Mouse (Mus musculus): ENCODE measurements around the gene Gpbar1.
A peak's percentile ranks its signal among the peaks of the same experiment; 100 is the strongest.
"Not testable (repeated sequence)": the region's sequence is repeated elsewhere in the genome, so short reads cannot be mapped to it uniquely, and the experiment has no call there.

Gpbar1 gene

DNA sequence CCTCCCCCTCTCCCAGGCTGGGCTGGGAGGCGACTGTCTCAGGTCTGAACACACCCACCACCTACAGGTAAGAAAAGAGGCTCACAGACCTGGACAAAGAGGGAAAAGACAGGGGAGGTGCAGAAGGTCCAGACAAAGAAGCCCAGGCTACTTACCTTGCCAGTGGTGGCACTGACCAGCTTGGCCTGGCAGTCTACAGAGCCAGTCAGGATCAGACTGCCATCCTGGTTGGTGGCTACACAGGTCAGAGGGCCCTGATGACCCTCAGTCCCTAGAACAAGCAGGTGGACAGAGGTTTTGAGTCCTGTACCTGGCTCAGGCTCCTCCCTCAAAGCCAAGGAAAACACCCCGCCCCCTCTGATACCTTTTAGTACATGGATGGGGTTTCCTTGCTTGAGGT is 3.0 kb downstream of the Gpbar1 start:
- H3K9me3 ChIP-seq (ENCODE audit: low read length) = no peaks in the 10 kb centered on the region
- H3K27me3 ChIP-seq (ENCODE audit: insufficient read depth, low read length) = no peaks in the 10 kb centered on the region
- peaks cover 55% of the 10 kb centered on the region for H3K36me3 ChIP-seq (ENCODE audit: insufficient read depth, low read length)
- peaks cover 82% of the 10 kb centered on the region for H3K4me1 ChIP-seq (replicated peaks; ENCODE audit: low read depth, low read length)
- TF ChIP-seq NANOG (IDR thresholded peaks at IDR 0.05; ENCODE audit: borderline replicate concordance, low read length) (no peak), POU5F1 (IDR thresholded peaks at IDR 0.05; ENCODE audit: borderline replicate concordance, low read length) (no peak), CTCF (conservative IDR thresholded peaks at IDR 0.05; ENCODE audit: low read length) (no peak)
- no peak overlapping the region for H3K4me3 ChIP-seq (replicated peaks; ENCODE audit: low read length)

DNA sequence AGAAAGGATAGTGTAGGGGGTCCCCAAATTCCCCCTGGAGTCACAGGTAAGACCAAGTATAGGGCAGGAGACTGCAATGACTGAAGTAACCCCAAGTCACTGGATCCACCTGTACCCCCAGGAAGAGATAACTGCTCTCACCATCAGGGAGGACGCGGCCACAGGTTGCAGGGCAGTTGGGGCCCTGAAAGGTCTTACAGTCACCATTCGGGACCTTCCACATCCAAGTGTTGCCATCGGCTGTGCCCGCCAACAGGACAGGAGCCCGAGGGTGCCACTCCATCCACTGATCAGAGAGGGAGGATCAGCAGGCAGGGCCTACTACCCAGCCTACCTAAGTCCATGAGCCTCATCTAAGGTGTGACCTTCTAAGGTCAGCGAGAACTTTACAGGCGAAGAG is 3.5 kb downstream of the Gpbar1 start:
- H3K36me3 ChIP-seq (ENCODE audit: insufficient read depth, low read length) = peaks cover 60% of the 10 kb centered on the region
- H3K4me3 ChIP-seq (replicated peaks; ENCODE audit: low read length) = no peak overlapping the region
- H3K9me3 ChIP-seq (ENCODE audit: low read length) = no peaks in the 10 kb centered on the region
- no peaks in the 10 kb centered on the region for H3K27me3 ChIP-seq (ENCODE audit: insufficient read depth, low read length)
- no peak for TF ChIP-seq POU5F1 (IDR thresholded peaks at IDR 0.05; ENCODE audit: borderline replicate concordance, low read length)
- TF ChIP-seq NANOG (IDR thresholded peaks at IDR 0.05; ENCODE audit: borderline replicate concordance, low read length) = no peak
- TF ChIP-seq CTCF (conservative IDR thresholded peaks at IDR 0.05; ENCODE audit: low read length) = no peak
- H3K4me1 ChIP-seq (replicated peaks; ENCODE audit: low read depth, low read length) = peaks cover 83% of the 10 kb centered on the region

- 0 out of 2 replicates have a peak overlapping the region, but pooled peaks have one; percentile 29 for H3K4me3 ChIP-seq (replicated peaks; ENCODE audit: low read length)
- no peaks in the 10 kb centered on the region for H3K27me3 ChIP-seq (ENCODE audit: insufficient read depth, low read length)
- no peak for TF ChIP-seq POU5F1 (IDR thresholded peaks at IDR 0.05; ENCODE audit: borderline replicate concordance, low read length)
- no peak for TF ChIP-seq CTCF (conservative IDR thresholded peaks at IDR 0.05; ENCODE audit: low read length)
- TF ChIP-seq NANOG (IDR thresholded peaks at IDR 0.05; ENCODE audit: borderline replicate concordance, low read length) = no peak
- peaks cover 79% of the 10 kb centered on the region for H3K4me1 ChIP-seq (replicated peaks; ENCODE audit: low read depth, low read length)
- no peaks in the 10 kb centered on the region for H3K9me3 ChIP-seq (ENCODE audit: low read length)
- peaks cover 69% of the 10 kb centered on the region for H3K36me3 ChIP-seq (ENCODE audit: insufficient read depth, low read length)
Measured at GRCm38 (mm10) chr1:74282896-74283625, 4.7 kb downstream of the Gpbar1 start.

DNA sequence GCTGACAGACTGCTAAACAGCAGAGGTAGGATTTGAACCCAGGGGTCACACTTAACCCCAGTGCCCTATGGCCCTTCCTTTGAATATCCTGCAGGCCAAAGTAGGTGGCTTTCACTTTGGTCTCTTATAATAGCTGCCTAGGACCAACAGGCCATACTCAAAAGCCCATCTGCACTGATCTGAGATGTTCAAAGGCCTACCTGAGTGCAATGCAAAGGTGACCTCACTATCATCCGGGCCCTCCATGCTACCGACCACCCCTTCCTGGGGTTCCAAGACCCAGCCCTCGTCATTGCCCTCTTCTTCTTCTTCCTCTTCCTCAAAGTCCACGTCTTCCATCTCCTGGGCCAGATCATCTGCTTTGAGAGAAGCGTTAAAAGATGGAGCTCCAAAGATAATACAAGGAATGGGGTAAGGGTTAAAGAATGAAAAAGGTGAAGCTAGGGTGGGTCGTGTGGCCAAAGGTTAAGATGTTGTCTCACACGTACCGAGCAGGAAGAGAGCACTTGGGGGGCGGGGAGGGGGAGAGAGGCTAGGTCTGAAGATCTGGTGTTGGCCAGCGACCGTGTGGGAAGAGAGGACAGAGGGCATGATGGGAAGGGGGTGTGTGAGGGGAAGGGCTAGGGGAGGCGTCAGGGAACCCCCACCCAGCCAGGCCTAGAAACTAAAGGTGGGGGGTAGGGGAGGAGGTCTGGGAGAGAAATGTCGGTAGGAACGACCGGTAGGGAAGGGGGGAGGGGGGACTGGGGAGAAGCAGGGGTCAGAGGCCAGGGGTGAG is 5.5 kb downstream of the Gpbar1 start:
- H3K4me3 ChIP-seq (replicated peaks; ENCODE audit: low read length) = peak overlapping the region; percentile 95
- H3K27me3 ChIP-seq (ENCODE audit: insufficient read depth, low read length) = no peaks in the 10 kb centered on the region
- TF ChIP-seq CTCF (conservative IDR thresholded peaks at IDR 0.05; ENCODE audit: low read length) (no peak), POU5F1 (IDR thresholded peaks at IDR 0.05; ENCODE audit: borderline replicate concordance, low read length) (no peak), NANOG (IDR thresholded peaks at IDR 0.05; ENCODE audit: borderline replicate concordance, low read length) (no peak)
- H3K9me3 ChIP-seq (ENCODE audit: low read length) = no peaks in the 10 kb centered on the region
- H3K4me1 ChIP-seq (replicated peaks; ENCODE audit: low read depth, low read length) = peaks cover 80% of the 10 kb centered on the region
- H3K36me3 ChIP-seq (ENCODE audit: insufficient read depth, low read length) = peaks cover 73% of the 10 kb centered on the region

DNA sequence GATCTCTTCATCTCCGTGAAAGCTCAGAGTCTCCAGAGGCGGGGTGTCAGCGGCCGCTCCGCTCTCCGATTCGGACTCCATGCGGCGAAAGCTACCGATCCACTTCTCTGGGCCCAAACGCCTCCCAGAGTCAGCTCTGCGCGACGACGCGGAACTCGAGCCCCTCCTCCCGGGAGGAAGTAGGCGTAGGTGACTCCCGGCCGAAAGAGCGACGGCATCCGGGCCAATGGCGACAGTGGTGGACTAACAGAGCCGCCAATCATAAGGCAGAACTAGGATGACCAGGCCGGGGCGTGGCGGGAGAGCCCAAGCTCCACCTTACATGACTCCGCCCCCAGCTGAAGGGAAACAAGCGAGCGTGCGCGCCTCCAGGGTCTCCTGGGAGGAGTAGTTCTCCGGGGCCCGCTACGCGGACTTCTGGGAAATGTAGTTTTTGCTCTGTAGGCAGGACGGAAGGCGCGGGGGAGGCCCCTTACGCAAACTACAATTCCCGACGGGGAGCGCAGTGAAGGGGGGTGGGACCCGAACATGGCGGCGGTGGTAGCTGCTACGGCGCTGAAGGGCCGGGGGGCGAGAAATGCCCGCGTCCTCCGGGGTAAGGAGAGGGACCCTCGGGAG is 6.3 kb downstream of the Gpbar1 start, which contains the start of the genes Aamp and Pnkd:
Gene Aamp, minus strand, starts transcription at position 196 of the 618 bp plus-strand sequence.
Gene Pnkd, plus strand, starts transcription at position 388 of the 618 bp plus-strand sequence.
- H3K36me3 ChIP-seq (ENCODE audit: insufficient read depth, low read length) = peaks cover 74% of the 10 kb centered on the region
- H3K4me3 ChIP-seq (replicated peaks; ENCODE audit: low read length) = peak within 1 kb of the TSS; percentile 95
- H3K27me3 ChIP-seq (ENCODE audit: insufficient read depth, low read length) = no peaks in the 10 kb centered on the region
- H3K9me3 ChIP-seq (ENCODE audit: low read length) = no peaks in the 10 kb centered on the region
- TF ChIP-seq NANOG (IDR thresholded peaks at IDR 0.05; ENCODE audit: borderline replicate concordance, low read length) (no peak), POU5F1 (IDR thresholded peaks at IDR 0.05; ENCODE audit: borderline replicate concordance, low read length) (no peak)
- peaks cover 72% of the 10 kb centered on the region for H3K4me1 ChIP-seq (replicated peaks; ENCODE audit: low read depth, low read length)

GRCm38 (mm10) chr1:74285212-74286010 is 7.1 kb downstream of the Gpbar1 start:
- Histone ChIP-seq H3K36me3 (ENCODE audit: insufficient read depth, low read length) (peaks cover 74% of the 10 kb centered on the region), H3K27me3 (ENCODE audit: insufficient read depth, low read length) (no peaks in the 10 kb centered on the region), H3K4me1 (replicated peaks; ENCODE audit: low read depth, low read length) (peaks cover 72% of the 10 kb centered on the region), H3K9me3 (ENCODE audit: low read length) (no peaks in the 10 kb centered on the region), H3K4me3 (replicated peaks; ENCODE audit: low read length) (peak overlapping the region; percentile 95)
- no peak for TF ChIP-seq CTCF (conservative IDR thresholded peaks at IDR 0.05; ENCODE audit: low read length)
- TF ChIP-seq NANOG (IDR thresholded peaks at IDR 0.05; ENCODE audit: borderline replicate concordance, low read length) = no peak
- TF ChIP-seq POU5F1 (IDR thresholded peaks at IDR 0.05; ENCODE audit: borderline replicate concordance, low read length) = no peak

DNA sequence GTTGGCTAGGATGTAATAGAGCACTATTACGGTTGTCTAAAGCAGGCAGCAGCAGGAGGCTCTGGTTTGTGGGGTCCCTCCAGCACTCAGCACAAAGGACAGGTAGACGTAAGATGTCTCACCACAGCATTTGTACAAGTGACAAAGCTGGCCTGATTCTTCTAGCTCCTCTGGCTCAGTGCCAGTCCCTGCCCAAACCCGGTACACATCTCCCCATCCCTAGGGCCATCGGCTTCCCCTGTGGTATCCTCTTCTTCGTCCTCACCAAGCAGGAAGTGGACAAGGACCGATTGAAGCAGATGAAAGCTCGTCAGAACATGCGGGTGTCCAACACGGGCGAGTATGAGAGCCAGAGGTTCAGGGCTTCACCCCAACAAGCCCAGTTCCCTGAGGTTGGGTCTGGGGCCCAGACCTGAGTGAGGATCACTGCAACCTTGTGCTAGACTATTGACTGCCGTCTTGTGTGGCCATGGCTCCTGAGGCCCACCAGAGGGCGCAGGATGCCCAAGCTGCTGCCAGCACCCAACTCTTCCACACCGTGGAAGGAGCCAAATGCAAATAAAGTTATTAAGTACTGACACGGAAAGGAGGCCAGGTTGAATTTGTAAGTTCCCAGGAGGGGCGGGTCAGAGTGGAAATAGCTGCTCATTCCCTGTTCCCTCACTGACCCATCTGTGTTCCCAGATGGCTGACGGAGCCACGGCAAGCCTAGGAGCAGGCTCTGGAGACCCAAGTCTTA is 8.7 kb downstream of the Gpbar1 start:
- Histone ChIP-seq H3K4me1 (replicated peaks; ENCODE audit: low read depth, low read length) (peaks cover 59% of the 10 kb centered on the region), H3K36me3 (ENCODE audit: insufficient read depth, low read length) (peaks cover 74% of the 10 kb centered on the region)
- peak; percentile 20 for TF ChIP-seq CTCF (conservative IDR thresholded peaks at IDR 0.05; ENCODE audit: low read length)
- H3K4me3 ChIP-seq (replicated peaks; ENCODE audit: low read length); H3K9me3 ChIP-seq (ENCODE audit: low read length); H3K27me3 ChIP-seq (ENCODE audit: insufficient read depth, low read length): not testable (repeated sequence)
